Mouse (Mus musculus) embryonic facial prominence, embryonic 11.5 days (tissue): ENCODE results near the gene D11Wsu47e. TPM values are rescaled to one million over a fixed set of nuclear protein-coding genes. Genes with fewer than 3 reads are reported as not detected.
A peak's percentile ranks its signal among the peaks of the same experiment; 100 is the strongest.

Experiments
- ATAC-seq: fragments of 200-750 bp; cut with Nextera tagmentation; replicated peaks from 2 replicates; pipeline ENCODE4 v1.8.0; 2017; ENCODE audit warnings: low read depth; ENCODE audit not compliant: insufficient number of reproducible peaks, low FRiP score, low TSS enrichment
- DNase-seq: peaks from one replicate; pipeline ENCODE4 v3.0.0-alpha.2; 2015; ENCODE audit warnings: low spot score
- H3K27ac ChIP-seq: fragments of 300-500 bp; sonication (generic); replicated peaks from 2 replicates; pipeline ENCODE4 v1.5.1; 2014; ENCODE audit warnings: mild to moderate bottlenecking, low read depth, low read length, control low read depth
- H3K27me3 ChIP-seq: fragments of 300-500 bp; sonication (generic); 2 replicates; pipeline ENCODE4 v1.6.1; 2014; ENCODE audit warnings: mild to moderate bottlenecking, low read length, moderate library complexity, mixed read lengths; ENCODE audit not compliant: control insufficient read depth, insufficient read depth
- H3K36me3 ChIP-seq: fragments of 300-500 bp; sonication (generic); replicated peaks from 2 replicates; pipeline ENCODE4 v1.6.1; 2014; ENCODE audit warnings: low read depth, mild to moderate bottlenecking, low read length, moderate library complexity, mixed read lengths; ENCODE audit not compliant: control insufficient read depth, insufficient read depth
- H3K4me1 ChIP-seq: fragments of 300-500 bp; sonication (generic); 2 replicates; pipeline ENCODE4 v1.6.1; 2014; ENCODE audit warnings: low read length, mixed read lengths; ENCODE audit not compliant: control insufficient read depth, insufficient read depth
- H3K4me2 ChIP-seq: fragments of 300-500 bp; sonication (generic); 2 replicates; pipeline ENCODE4 v1.6.1; 2014; ENCODE audit warnings: low read depth, mild to moderate bottlenecking, control low read depth, low read length, moderate library complexity
- H3K4me3 ChIP-seq: fragments of 300-500 bp; sonication (generic); 2 replicates; pipeline ENCODE4 v1.5.1; 2014; ENCODE audit warnings: low read depth, low read length, control low read depth
- H3K9ac ChIP-seq: fragments of 300-500 bp; sonication (generic); replicated peaks from 2 replicates; pipeline ENCODE4 v1.6.1; 2014; ENCODE audit warnings: mild to moderate bottlenecking, control low read depth, low read length
- H3K9me3 ChIP-seq: fragments of 300-500 bp; sonication (generic); replicated peaks from 2 replicates; pipeline ENCODE4 v1.6.1; 2016; ENCODE audit warnings: mild to moderate bottlenecking, low read length, inconsistent platforms, mixed read lengths; ENCODE audit not compliant: control insufficient read depth
- WGBS: fragments of 180-500 bp; shearing (Covaris S2); extraction: QIAGEN DNeasy Blood & Tissue Kit; methylation state at CpG from one replicate; pipeline ENCODE4 v1.1.7; 2014; 5-methylcytosine and 5-hydroxymethylcytosine counted together
- polyA plus RNA-seq: library from polyadenylated mRNA; unstranded; fragments of >200 nt; fragmentation: Nextera tagmentation; extraction: Ambion mirVana; gene quantifications from 2 replicates; pipeline ENCODE4 v1.2.1, GENCODE M21; 2014

D11Wsu47e gene
- polyA plus RNA-seq, 1 experiment from 2014 or later = 26.5 TPM

DNA sequence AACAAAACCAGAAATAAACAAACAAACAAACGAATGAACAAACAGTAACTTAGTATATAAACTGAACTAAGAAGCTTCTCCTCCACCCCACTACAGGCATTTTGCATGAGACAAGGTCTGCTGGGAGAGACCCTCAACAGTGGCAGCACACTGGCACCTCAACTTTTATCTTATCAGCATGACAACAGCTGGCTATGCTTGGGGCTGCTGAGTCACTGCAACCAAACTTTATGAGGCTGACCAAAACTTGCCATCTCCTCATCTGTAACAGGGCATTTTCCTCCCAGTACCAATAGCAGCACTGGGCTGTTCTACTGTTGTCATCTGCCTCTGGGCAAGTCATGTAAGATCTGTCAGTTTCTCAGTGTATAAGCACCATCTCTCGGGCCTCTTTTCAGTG, 3.3 kb upstream of the D11Wsu47e start:
- H3K36me3 ChIP-seq = no peaks in the 10 kb centered on the region; the same call in 1 of the 2 replicates
- H3K27me3 ChIP-seq = no peaks in the 10 kb centered on the region
- no peak overlapping the region for H3K4me2 ChIP-seq
- H3K9ac ChIP-seq = no peak overlapping the region
- WGBS = 85% methylated on average over 2 of the region's 2 CpGs
- DNase-seq (no peak), ATAC-seq (no peak)
- no peak overlapping the region for H3K27ac ChIP-seq
- peaks cover 3% of the 10 kb centered on the region for H3K4me1 ChIP-seq
- H3K9me3 ChIP-seq = no peaks in the 10 kb centered on the region
- H3K4me3 ChIP-seq = no peak overlapping the region

GRCm38 (mm10) chr11:113681979-113682378, 2.2 kb upstream of the D11Wsu47e start:
- DNase-seq (no peak), ATAC-seq (no peak)
- Histone ChIP-seq H3K4me2 (no peak overlapping the region; the same call in 1 of the 2 replicates), H3K9ac (no peak overlapping the region), H3K36me3 (no peaks in the 10 kb centered on the region), H3K9me3 (no peaks in the 10 kb centered on the region), H3K27me3 (no peaks in the 10 kb centered on the region), H3K4me3 (no peak overlapping the region; the same call in 1 of the 2 replicates), H3K4me1 (peaks cover 3% of the 10 kb centered on the region), H3K27ac (no peak overlapping the region)

- 4% methylated on average over 38 of the region's 38 CpGs for WGBS
- Histone ChIP-seq H3K4me2 (peak overlapping the region; percentile 47), H3K4me3 (peak overlapping the region; percentile 89), H3K27ac (peak overlapping the region; percentile 93), H3K36me3 (no peaks in the 10 kb centered on the region), H3K9me3 (no peaks in the 10 kb centered on the region), H3K9ac (peak overlapping the region; percentile 88), H3K27me3 (no peaks in the 10 kb centered on the region), H3K4me1 (peaks cover 3% of the 10 kb centered on the region)
- ATAC-seq (peak; percentile 54), DNase-seq (peak; percentile 63)
Observed at GRCm38 (mm10) chr11:113682897-113683626, 1.1 kb upstream of the D11Wsu47e start.

GRCm38 (mm10) chr11:113683627-113683956, 620 bp upstream of the D11Wsu47e start:
- Histone ChIP-seq H3K27me3 (no peaks in the 10 kb centered on the region), H3K9ac (peak overlapping the region; percentile 88), H3K4me2 (peak overlapping the region; percentile 47), H3K9me3 (no peaks in the 10 kb centered on the region), H3K27ac (peak overlapping the region; percentile 93), H3K4me3 (peak overlapping the region; percentile 89), H3K36me3 (0 out of 2 replicates have a peak, but pooled peaks cover under 1% of the 10 kb centered on the region), H3K4me1 (peaks cover 3% of the 10 kb centered on the region)
- no peak for DNase-seq
- no peak; the same call in 1 of the 2 replicates for ATAC-seq
- 1% methylated on average over 26 of the region's 38 CpGs for WGBS

DNA sequence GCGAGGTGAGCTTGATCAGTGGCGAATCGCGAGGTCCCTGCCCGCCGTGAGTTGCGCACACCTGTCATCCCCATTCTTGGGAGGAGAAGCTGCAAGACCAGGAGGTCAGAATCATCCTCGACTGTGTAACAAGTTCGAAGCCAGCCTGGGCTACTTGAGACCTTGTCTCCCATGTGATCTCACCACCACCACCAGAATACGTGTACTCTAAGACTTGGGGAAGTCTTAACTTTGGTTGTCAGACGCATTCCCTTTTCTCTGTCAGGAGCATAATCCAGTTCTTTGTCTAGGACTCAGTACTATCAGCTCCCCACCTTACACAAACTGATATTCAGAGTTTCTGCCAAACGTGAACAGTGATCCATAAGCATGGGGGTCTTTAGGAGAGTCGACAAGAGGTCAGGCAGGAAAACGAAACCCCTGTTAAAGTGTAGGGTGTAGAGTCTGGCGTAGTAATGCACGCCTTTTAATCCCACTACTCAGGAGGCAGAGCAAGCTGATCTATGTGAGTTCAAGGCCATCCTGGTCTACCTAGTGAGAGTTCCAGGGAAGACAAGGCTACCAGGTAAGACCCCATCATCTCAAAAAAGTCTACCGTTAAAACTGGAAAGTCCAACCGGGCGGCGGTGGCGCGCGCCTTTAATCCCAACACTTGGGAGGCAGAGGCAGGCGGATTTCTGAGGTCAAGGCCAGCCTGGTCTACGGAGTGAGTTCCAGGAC, 655 bp downstream of the D11Wsu47e start:
- H3K4me1 ChIP-seq = peaks cover 3% of the 10 kb centered on the region
- H3K27ac ChIP-seq = peak overlapping the region; percentile 93; the same call in 1 of the 2 replicates
- WGBS = 42% methylated on average over 25 of the region's 25 CpGs

DNA sequence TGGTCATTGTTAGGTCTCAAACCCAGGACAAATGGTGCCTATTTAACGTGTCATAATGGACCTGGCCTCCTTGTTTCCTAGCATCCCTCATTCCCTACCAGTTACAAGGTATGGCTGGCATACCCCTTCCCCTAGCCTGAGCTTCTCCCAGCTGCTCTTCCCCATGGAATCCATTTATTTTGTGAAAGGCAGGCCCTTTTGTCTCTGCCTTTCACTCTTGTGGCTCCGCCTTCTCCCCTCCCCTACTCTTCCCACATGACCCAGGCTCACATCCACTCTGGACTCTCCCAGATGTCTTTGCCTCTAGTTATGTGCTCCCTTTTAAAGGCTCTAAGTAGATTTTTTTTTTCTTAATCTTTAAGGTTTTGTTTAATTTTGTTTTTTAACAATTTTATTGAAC, 2.8 kb downstream of the D11Wsu47e start:
- WGBS = 71% methylated on average over 2 of the region's 2 CpGs
- Histone ChIP-seq H3K27ac (no peak overlapping the region), H3K4me3 (no peak overlapping the region), H3K4me2 (no peak overlapping the region), H3K4me1 (peaks cover 3% of the 10 kb centered on the region), H3K9ac (no peak overlapping the region), H3K27me3 (no peaks in the 10 kb centered on the region), H3K9me3 (no peaks in the 10 kb centered on the region), H3K36me3 (peaks cover 9% of the 10 kb centered on the region)
- no peak for DNase-seq
- ATAC-seq = no peak

More for the DNA sequence above, 655 bp downstream of the D11Wsu47e start:
- H3K27me3 ChIP-seq = no peaks in the 10 kb centered on the region
- ATAC-seq = no peak
- peaks cover 7% of the 10 kb centered on the region for H3K36me3 ChIP-seq
- H3K9ac ChIP-seq = peak overlapping the region; percentile 88
- no peaks in the 10 kb centered on the region for H3K9me3 ChIP-seq
- no peak for DNase-seq
- peak overlapping the region; percentile 58 for H3K4me2 ChIP-seq
- peak overlapping the region; percentile 89 for H3K4me3 ChIP-seq

GRCm38 (mm10) chr11:113690506-113690905, 6.3 kb downstream of the D11Wsu47e start:
- peaks cover 26% of the 10 kb centered on the region for H3K36me3 ChIP-seq
- H3K9me3 ChIP-seq = no peaks in the 10 kb centered on the region
- no peak overlapping the region for H3K9ac ChIP-seq
- H3K4me1 ChIP-seq = no peaks in the 10 kb centered on the region; the same call in 1 of the 2 replicates
- no peak for DNase-seq
- no peak for ATAC-seq
- no peak overlapping the region for H3K4me2 ChIP-seq
- H3K4me3 ChIP-seq = no peak overlapping the region
- 96% methylated on average over 12 of the region's 12 CpGs for WGBS
- no peak overlapping the region for H3K27ac ChIP-seq
- no peaks in the 10 kb centered on the region for H3K27me3 ChIP-seq

DNA sequence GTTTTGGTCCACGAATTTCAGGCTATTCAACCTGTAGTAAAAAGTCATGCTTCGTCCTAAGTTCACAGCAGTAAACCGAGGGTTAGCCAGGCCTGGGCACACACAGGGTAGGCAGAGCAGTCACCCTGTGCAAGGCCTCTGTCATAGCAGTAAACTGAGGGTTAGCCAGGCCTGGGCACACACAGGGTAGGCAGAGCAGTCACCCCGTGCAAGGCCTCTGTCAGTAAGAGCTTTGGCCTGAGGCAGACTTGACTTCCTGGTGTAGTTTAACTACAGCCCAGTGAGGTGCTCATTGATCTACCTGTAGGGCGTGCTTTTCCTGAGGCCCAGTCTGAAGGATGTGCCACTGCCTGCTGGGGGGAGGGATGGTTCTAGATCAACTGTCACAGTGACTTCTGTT, 7.1 kb downstream of the D11Wsu47e start:
- Histone ChIP-seq H3K4me1 (no peaks in the 10 kb centered on the region; the same call in 1 of the 2 replicates), H3K9ac (no peak overlapping the region), H3K27me3 (no peaks in the 10 kb centered on the region), H3K4me2 (no peak overlapping the region), H3K27ac (no peak overlapping the region), H3K9me3 (no peaks in the 10 kb centered on the region), H3K4me3 (no peak overlapping the region), H3K36me3 (peaks cover 26% of the 10 kb centered on the region)
- WGBS = 88% methylated on average over 5 of the region's 5 CpGs
- DNase-seq (no peak), ATAC-seq (no peak)
